Mouse (Mus musculus) embryonic fibroblast, embryonic 13.5 days (primary cell): ENCODE measurements around the gene Spata48.

Experiments used
- CTCF ChIP-seq: IDR thresholded peaks from 2 replicates; pipeline ENCODE4 v1.5.1; 2011; ENCODE audit warnings: mild to moderate bottlenecking, control low read depth, low read length, moderate library complexity, borderline replicate concordance; ENCODE audit not compliant: insufficient read depth
- POLR2A ChIP-seq: IDR thresholded peaks from 2 replicates; pipeline ENCODE4 v1.6.1; 2011; ENCODE audit warnings: low read depth, mild to moderate bottlenecking, control low read depth, low read length, moderate library complexity

DNA sequence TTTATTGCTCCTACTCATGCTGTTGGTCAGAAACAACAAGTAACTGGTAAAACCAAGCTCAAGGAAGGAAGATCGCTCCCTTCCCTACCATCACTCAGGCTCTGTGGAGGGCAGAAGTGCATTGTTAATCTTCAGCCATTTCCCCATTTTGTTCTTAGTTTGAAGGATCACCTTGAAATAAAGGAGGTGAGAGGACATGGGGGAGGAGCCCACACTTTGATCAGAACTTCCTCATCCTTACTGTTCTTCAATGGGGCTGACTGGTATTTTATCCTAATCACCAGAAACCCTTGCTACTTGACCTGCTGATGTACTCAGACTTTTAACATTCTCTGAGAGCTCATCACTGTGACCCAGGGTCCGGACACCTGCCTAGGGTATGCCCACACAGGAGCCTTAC lies 33.8 kb downstream of the Spata48 start:
- TF ChIP-seq CTCF (no peak), POLR2A (no peak)
